Comparison of ENCODE assay signal across 8 mouse cellular contexts in the genomic region with DNA sequence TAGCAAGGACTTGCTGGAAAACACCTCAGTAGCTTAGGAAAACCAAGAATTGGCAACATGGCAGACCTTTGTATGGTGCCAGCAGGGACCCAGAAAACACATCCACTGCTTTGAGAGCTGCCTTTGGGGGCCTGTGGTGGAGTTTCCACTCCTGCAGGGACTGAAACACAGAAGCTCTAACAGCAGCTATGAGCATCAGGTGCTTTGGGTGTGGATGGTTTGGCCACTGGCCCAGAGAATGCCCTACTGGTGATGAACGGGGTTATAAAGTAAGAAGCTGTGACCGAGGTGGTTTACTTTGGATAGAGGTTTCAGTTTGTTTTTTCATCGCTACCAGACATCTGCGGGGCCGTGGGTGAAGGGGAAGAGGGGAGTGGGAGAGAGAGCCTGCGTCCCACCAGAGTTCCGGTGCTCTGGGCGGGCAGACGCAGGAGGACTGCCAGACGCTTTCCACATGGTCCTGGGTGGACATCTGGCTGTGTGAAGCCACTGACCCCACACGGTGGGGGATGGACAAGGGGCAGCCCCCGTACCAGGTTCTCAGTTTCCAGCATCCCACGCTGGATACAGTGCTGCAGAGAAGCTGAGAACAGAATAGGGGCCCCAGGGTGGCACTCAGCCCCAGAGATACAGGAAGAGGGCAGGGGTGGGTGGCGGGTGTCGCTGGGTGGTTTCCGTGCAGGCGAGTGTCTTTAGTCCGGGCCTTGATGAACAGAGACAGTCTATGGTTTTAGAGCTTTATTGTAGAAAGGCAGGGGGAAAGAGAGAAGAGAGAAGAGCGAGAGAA.
A peak's percentile ranks its signal among the peaks of the same experiment; 100 is the strongest.
DNase-seq lines count a peak whose midpoint lies in the region; ATAC-seq lines count a peak whose summit lies in the region.

No protein-coding gene starts in this region.

- 0 out of 2 replicates have a peak, but pooled peaks cover 2% of the 10 kb centered on the region for H3K27me3 ChIP-seq in hindbrain, embryonic 13.5 days
- H3K27me3 ChIP-seq in hindbrain, embryonic 11.5 days (ENCODE audit: control insufficient read depth, insufficient read depth, low read length): no peaks in the 10 kb centered on the region

- H3K4me1 ChIP-seq in hindbrain, embryonic 13.5 days (replicated peaks): peaks cover 5% of the 10 kb centered on the region
- no peaks in the 10 kb centered on the region for H3K4me1 ChIP-seq in hindbrain, embryonic 11.5 days (replicated peaks; ENCODE audit: control insufficient read depth, insufficient read depth, low read length)

- no peak for ATAC-seq in hindbrain, embryonic 13.5 days (ENCODE audit: low FRiP score)
- ATAC-seq in hindbrain, embryonic 11.5 days (ENCODE audit: low FRiP score): no peak
- ATAC-seq in inflammation-experienced regulatory T-cells, adult 6 months: peak; percentile 60

- peak overlapping the region; percentile 24; the same call in 1 of the 2 replicates for H3K9ac ChIP-seq in hindbrain, embryonic 13.5 days
- H3K9ac ChIP-seq in hindbrain, embryonic 11.5 days (ENCODE audit: low read depth, low read length): no peak overlapping the region

- no peaks in the 10 kb centered on the region for H3K9me3 ChIP-seq in hindbrain, embryonic 13.5 days
- H3K9me3 ChIP-seq in hindbrain, embryonic 11.5 days (ENCODE audit: control insufficient read depth, low read length): no peaks in the 10 kb centered on the region

- H3K4me3 ChIP-seq in hindbrain, embryonic 13.5 days: no peak overlapping the region
- no peak overlapping the region for H3K4me3 ChIP-seq in hindbrain, embryonic 11.5 days (ENCODE audit: low read depth, low read length)

- no peak overlapping the region for H3K4me2 ChIP-seq in hindbrain, embryonic 13.5 days
- H3K4me2 ChIP-seq in hindbrain, embryonic 11.5 days (replicated peaks; ENCODE audit: low read depth, low read length): no peak overlapping the region

- no peak overlapping the region for H3K27ac ChIP-seq in hindbrain, embryonic 13.5 days
- no peak overlapping the region for H3K27ac ChIP-seq in hindbrain, embryonic 11.5 days (ENCODE audit: low read depth, low read length)

- 66% methylated on average over 19 of the region's 19 CpGs for WGBS in hindbrain, embryonic 13.5 days
- 57% methylated on average over 19 of the region's 19 CpGs for WGBS in hindbrain, embryonic 11.5 days

- H3K36me3 ChIP-seq in hindbrain, embryonic 13.5 days: no peaks in the 10 kb centered on the region
- no peaks in the 10 kb centered on the region for H3K36me3 ChIP-seq in hindbrain, embryonic 11.5 days (ENCODE audit: control insufficient read depth, insufficient read depth, low read length)

- no peak for DNase-seq in hindbrain, embryonic 11.5 days (ENCODE audit: low spot score)
- DNase-seq in CD4-positive, CD25-positive, alpha-beta regulatory T cell, adult 2 months (ENCODE audit: low read depth, low spot score): peak; percentile 78
- peak; percentile 39 to 73 for DNase-seq in spleen, postnatal 4 days (ENCODE audit: low spot score in 2 of 2)
- DNase-seq in urinary bladder, postnatal 25 days (ENCODE audit: low spot score): no peak
- DNase-seq in embryo, embryonic 9.5 days (ENCODE audit: extremely low spot score): no peak
- DNase-seq in c-Kit-positive CD71-positive TER-119-positive erythroid progenitor cells, embryonic 14.5 days (ENCODE audit: low spot score): no peak

Comparison
In these comparisons a context has a peak if more than half of its experiments do, and no peak if none do; other contexts are left out.
1. DNase-seq: peak in CD4-positive, CD25-positive, alpha-beta regulatory T cell, adult 2 months (single experiment) and spleen, postnatal 4 days (2 of 2); none in hindbrain, embryonic 11.5 days (single experiment), urinary bladder, postnatal 25 days (single experiment), embryo, embryonic 9.5 days (single experiment) and c-Kit-positive CD71-positive TER-119-positive erythroid progenitor cells, embryonic 14.5 days (single experiment).